Mouse (Mus musculus) liver, embryonic 12.5 days (tissue): ENCODE results near the gene Vwa3b. TPM values are rescaled to one million over a fixed set of nuclear protein-coding genes. Genes with fewer than 3 reads are reported as not detected.

ENCODE experiments used
- ATAC-seq: fragments of 200-750 bp; cut with Nextera tagmentation; 2 replicates; pipeline ENCODE4 v1.8.0; 2017; ENCODE audit warnings: moderate number of reproducible peaks, mild to moderate bottlenecking, moderate library complexity
- H3K27ac ChIP-seq: fragments of 300-500 bp; sonication (generic); 2 replicates; pipeline ENCODE4 v1.5.1; 2016; ENCODE audit warnings: mild to moderate bottlenecking
- H3K27me3 ChIP-seq: fragments of 300-500 bp; sonication (generic); replicated peaks from 2 replicates; pipeline ENCODE4 v1.6.1; 2016; ENCODE audit warnings: mild to moderate bottlenecking, moderate library complexity
- H3K36me3 ChIP-seq: fragments of 300-500 bp; sonication (generic); 2 replicates; pipeline ENCODE4 v1.6.1; 2016; ENCODE audit warnings: mild to moderate bottlenecking, moderate library complexity
- H3K4me1 ChIP-seq: fragments of 300-500 bp; sonication (generic); 2 replicates; pipeline ENCODE4 v1.6.1; 2016
- H3K4me2 ChIP-seq: fragments of 300-500 bp; sonication (generic); 2 replicates; pipeline ENCODE4 v1.6.1; 2016; ENCODE audit warnings: mild to moderate bottlenecking, moderate library complexity
- H3K4me3 ChIP-seq: fragments of 300-500 bp; sonication (generic); 2 replicates; pipeline ENCODE4 v1.5.1; 2016; ENCODE audit warnings: mild to moderate bottlenecking, moderate library complexity
- H3K9ac ChIP-seq: fragments of 300-500 bp; sonication (generic); 2 replicates; pipeline ENCODE4 v1.6.1; 2016; ENCODE audit warnings: mild to moderate bottlenecking, moderate library complexity
- H3K9me3 ChIP-seq: fragments of 300-500 bp; sonication (generic); replicated peaks from 2 replicates; pipeline ENCODE4 v1.6.1; 2016; ENCODE audit warnings: mild to moderate bottlenecking, moderate library complexity
- WGBS: fragments of 180-500 bp; shearing (Covaris S2); methylation state at CpG from one replicate; pipeline ENCODE4 v1.1.7; 2016; ENCODE audit not compliant: insufficient replicate concordance; 5-methylcytosine and 5-hydroxymethylcytosine counted together
- polyA plus RNA-seq: library from polyadenylated mRNA; unstranded; fragments of >200 nt; fragmentation: Nextera tagmentation; extraction: Ambion mirVana; gene quantifications from 2 replicates; pipeline ENCODE4 v1.2.1, GENCODE M21; 2016

The Vwa3b gene
- polyA plus RNA-seq, 1 experiment from 2014 or later: not detected

DNA sequence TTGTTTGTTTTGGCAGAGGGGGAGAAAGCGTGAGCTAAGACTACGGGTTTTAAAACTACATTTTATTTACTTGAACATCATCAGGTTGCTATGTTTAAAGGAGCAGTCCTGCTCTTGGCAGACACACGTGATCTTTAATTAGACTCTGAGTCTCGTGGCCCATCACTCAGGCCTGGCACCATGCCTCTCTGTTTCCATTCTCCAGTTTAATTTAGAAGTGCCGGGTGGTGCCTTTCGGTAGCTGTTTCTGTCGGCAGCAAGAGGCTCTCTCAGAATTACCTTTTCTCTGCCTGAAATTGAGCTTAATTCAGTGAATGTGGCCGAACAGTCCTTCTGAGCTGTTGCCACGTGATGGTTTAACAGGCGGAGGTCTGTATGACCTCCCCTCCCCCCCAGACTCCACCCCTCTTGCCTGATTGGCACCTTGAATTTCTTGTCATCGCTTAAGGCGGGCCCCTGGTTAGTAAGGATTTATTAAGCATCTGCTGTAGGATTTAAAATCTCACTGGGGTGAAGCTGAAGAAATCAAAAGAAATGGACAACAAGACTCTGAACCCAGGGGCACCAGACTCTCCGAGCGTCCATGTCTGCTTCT lies 51.7 kb downstream of the Vwa3b start:
- no peak overlapping the region for H3K9ac ChIP-seq
- no peak for ATAC-seq
- H3K4me1 ChIP-seq: no peaks in the 10 kb centered on the region
- 71% methylated on average over 14 of the region's 14 CpGs for WGBS
- no peak overlapping the region for H3K4me2 ChIP-seq
- no peak overlapping the region for H3K27ac ChIP-seq
- H3K4me3 ChIP-seq: no peak overlapping the region
- no peaks in the 10 kb centered on the region for H3K27me3 ChIP-seq
- no peaks in the 10 kb centered on the region for H3K36me3 ChIP-seq
- H3K9me3 ChIP-seq: no peaks in the 10 kb centered on the region

GRCm38 (mm10) chr1:37080442-37080841 lies 54.0 kb downstream of the Vwa3b start:
- WGBS: 74% methylated on average over 4 of the region's 4 CpGs
- Histone ChIP-seq H3K4me3 (no peak overlapping the region), H3K27ac (no peak overlapping the region), H3K4me2 (no peak overlapping the region), H3K4me1 (no peaks in the 10 kb centered on the region), H3K36me3 (no peaks in the 10 kb centered on the region), H3K27me3 (no peaks in the 10 kb centered on the region), H3K9me3 (no peaks in the 10 kb centered on the region), H3K9ac (no peak overlapping the region)
- ATAC-seq: no peak

GRCm38 (mm10) chr1:37081376-37082214 lies 55.2 kb downstream of the Vwa3b start:
- no peak overlapping the region for H3K9ac ChIP-seq
- no peak for ATAC-seq
- no peaks in the 10 kb centered on the region for H3K27me3 ChIP-seq
- no peak overlapping the region for H3K27ac ChIP-seq
- no peaks in the 10 kb centered on the region for H3K9me3 ChIP-seq
- H3K36me3 ChIP-seq: no peaks in the 10 kb centered on the region
- no peak overlapping the region for H3K4me2 ChIP-seq
- no peaks in the 10 kb centered on the region for H3K4me1 ChIP-seq
- 68% methylated on average over 12 of the region's 12 CpGs for WGBS
- H3K4me3 ChIP-seq: no peak overlapping the region

DNA sequence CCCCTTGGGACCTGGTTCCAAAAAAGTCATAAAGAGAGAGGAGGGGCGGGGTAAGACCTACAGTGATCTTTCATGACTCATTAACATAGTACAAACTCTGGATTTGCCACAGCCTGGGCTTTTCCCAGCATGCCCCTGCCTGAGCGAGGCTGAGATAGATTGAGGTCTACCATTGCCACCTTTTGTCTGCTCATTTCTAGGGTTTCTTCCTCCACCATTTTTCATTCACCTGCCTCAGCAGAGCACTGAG lies 55.7 kb downstream of the Vwa3b start:
- no peaks in the 10 kb centered on the region for H3K9me3 ChIP-seq
- H3K4me1 ChIP-seq: no peaks in the 10 kb centered on the region
- no peak overlapping the region for H3K4me3 ChIP-seq
- no peak overlapping the region for H3K9ac ChIP-seq
- no peak for ATAC-seq
- no peaks in the 10 kb centered on the region for H3K36me3 ChIP-seq
- no peak overlapping the region for H3K27ac ChIP-seq
- 68% methylated on average over 2 of the region's 2 CpGs for WGBS
- H3K27me3 ChIP-seq: no peaks in the 10 kb centered on the region
- no peak overlapping the region for H3K4me2 ChIP-seq

DNA sequence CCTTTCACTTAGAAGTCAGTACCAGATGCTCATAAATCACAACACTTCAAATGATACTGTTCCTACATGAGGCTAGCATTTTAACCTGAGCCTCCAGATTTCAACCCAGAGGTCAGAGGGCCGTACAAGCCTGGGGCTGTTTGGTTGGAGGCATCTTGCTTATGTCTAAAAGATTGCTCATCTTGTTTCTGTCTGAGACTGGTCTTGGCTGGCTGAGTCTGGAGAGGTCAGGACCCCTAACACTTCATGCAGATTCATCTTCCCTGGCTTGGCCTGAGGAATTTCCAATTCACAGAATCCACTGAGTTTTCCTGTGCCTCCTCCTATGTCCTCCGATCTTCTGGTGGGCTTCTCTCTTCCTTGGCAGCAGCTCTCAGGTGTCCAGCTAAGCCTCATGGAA lies 57.7 kb downstream of the Vwa3b start:
- no peak overlapping the region for H3K27ac ChIP-seq
- H3K4me2 ChIP-seq: no peak overlapping the region
- H3K4me1 ChIP-seq: no peaks in the 10 kb centered on the region
- no peaks in the 10 kb centered on the region for H3K27me3 ChIP-seq
- 49% methylated on average over 2 of the region's 2 CpGs for WGBS
- ATAC-seq: no peak
- no peaks in the 10 kb centered on the region for H3K36me3 ChIP-seq
- no peaks in the 10 kb centered on the region for H3K9me3 ChIP-seq
- no peak overlapping the region for H3K4me3 ChIP-seq
- H3K9ac ChIP-seq: no peak overlapping the region

DNA sequence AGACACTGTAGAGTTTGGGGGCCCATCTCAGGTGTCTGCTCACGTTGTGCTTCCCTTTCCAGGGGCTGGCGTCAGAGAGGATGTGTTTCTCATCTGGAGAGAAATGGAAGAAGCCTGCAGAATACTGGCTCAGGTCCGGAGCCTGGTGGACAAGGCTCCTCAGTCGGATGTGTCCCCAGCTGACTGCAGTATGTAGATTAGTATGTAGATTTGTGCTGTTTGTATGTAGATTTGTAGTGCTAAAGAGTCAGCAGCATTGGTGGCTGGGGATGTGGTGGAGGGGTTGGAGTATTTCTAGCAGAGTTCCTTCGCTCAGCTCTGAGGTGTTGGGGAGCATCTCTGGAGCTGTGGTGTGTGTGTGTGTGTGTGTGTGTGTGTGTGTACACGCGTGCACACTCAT lies 58.8 kb downstream of the Vwa3b start:
- Histone ChIP-seq H3K27me3 (no peaks in the 10 kb centered on the region), H3K36me3 (no peaks in the 10 kb centered on the region), H3K4me1 (no peaks in the 10 kb centered on the region), H3K9ac (no peak overlapping the region), H3K4me3 (no peak overlapping the region), H3K4me2 (no peak overlapping the region), H3K9me3 (no peaks in the 10 kb centered on the region), H3K27ac (no peak overlapping the region)
- WGBS: 41% methylated on average over 7 of the region's 7 CpGs
- ATAC-seq: no peak

DNA sequence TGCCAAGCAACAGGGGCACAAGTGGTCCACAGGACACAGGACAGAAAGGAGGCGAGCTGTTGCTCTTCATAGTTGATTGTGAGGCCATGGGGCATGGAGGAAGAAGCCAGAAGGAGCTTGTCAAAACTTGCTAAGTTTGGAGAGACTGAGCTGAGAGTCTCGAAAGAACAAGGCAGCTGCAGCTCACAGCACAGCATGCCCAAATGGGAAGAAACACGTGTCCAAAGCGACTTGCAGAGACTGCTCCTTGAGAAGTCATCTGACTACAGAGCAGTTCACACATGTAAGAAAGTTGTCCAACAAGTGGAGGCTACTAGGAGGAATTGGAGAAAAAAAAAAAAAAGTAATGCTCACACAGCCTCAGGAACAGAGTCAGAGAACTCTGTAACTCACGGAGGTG lies 62.8 kb downstream of the Vwa3b start:
- H3K4me2 ChIP-seq: no peak overlapping the region
- H3K9ac ChIP-seq: no peak overlapping the region
- no peak for ATAC-seq
- no peak overlapping the region for H3K4me3 ChIP-seq
- no peaks in the 10 kb centered on the region for H3K4me1 ChIP-seq
- peaks cover 3% of the 10 kb centered on the region; the same call in 1 of the 2 replicates for H3K9me3 ChIP-seq
- H3K27ac ChIP-seq: no peak overlapping the region
- no peaks in the 10 kb centered on the region for H3K27me3 ChIP-seq
- 61% methylated on average over 5 of the region's 5 CpGs for WGBS
- no peaks in the 10 kb centered on the region for H3K36me3 ChIP-seq

DNA sequence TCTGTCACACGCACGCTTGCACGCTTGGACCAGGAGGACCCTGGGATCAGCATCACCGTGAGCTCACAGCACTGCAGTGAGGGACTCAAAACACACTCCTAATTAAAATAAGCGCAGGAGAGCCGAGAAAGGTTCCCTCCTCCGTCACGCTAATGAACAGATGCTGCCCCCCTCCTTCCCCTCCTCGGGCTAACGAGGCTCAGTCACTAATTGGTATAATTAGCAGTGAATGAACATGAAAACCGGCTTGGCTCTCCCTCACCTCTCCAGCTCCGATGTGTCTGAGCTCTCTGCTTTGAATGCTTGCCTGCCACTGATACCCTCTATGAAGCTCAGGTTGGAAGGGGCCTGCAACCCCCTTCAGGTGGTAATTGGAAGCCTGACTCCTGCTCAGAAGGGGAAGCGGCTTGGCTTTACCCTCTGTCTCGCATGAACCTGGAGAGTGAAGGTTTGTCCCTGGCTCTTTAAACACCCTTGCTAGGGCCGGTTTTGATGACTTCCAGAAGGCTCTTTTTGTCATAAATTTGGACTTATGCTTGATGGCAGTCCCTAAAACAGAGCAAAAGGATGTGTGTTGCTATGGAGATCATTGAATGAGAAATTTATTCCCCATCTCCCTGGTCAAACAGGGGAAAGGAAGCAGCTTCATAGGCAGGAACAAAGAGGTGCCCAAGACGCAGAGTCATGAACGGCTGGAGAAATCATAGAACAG lies 71.1 kb downstream of the Vwa3b start:
- no peak overlapping the region for H3K27ac ChIP-seq
- ATAC-seq: no peak
- WGBS: 61% methylated on average over 17 of the region's 17 CpGs
- H3K27me3 ChIP-seq: no peaks in the 10 kb centered on the region
- H3K4me2 ChIP-seq: no peak overlapping the region
- H3K9ac ChIP-seq: no peak overlapping the region
- H3K36me3 ChIP-seq: no peaks in the 10 kb centered on the region
- no peaks in the 10 kb centered on the region for H3K4me1 ChIP-seq
- peaks cover 6% of the 10 kb centered on the region; the same call in 1 of the 2 replicates for H3K9me3 ChIP-seq
- H3K4me3 ChIP-seq: no peak overlapping the region

GRCm38 (mm10) chr1:37098094-37098555 lies 71.7 kb downstream of the Vwa3b start:
- Histone ChIP-seq H3K27ac (no peak overlapping the region), H3K9me3 (peaks cover 6% of the 10 kb centered on the region; the same call in 1 of the 2 replicates), H3K9ac (no peak overlapping the region), H3K4me1 (no peaks in the 10 kb centered on the region), H3K27me3 (no peaks in the 10 kb centered on the region), H3K4me2 (no peak overlapping the region), H3K4me3 (no peak overlapping the region), H3K36me3 (no peaks in the 10 kb centered on the region)
- no peak for ATAC-seq
- WGBS: 80% methylated on average over 4 of the region's 4 CpGs

DNA sequence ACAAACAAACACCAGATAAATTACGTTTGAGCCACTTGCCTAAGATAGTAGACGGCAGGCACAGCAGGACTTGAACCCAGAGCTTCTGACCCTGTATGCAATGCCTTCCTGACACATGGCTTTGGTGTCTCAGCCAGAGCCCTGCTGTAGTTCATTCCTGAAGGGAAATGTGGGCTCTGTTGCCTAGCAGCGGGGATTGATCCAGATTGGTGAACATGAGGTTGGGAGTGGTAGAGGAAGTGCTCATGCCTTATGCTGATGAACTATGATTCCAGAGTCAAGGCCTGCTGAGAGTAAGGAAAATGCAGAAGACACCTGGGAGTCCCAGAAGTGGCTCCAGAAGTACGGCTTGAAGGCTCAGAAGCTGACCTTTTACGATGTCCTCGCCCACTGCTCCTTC lies 74.0 kb downstream of the Vwa3b start:
- no peaks in the 10 kb centered on the region for H3K36me3 ChIP-seq
- no peak overlapping the region for H3K9ac ChIP-seq
- no peaks in the 10 kb centered on the region for H3K27me3 ChIP-seq
- H3K4me3 ChIP-seq: no peak overlapping the region
- H3K4me1 ChIP-seq: no peaks in the 10 kb centered on the region
- H3K27ac ChIP-seq: no peak overlapping the region
- WGBS: 75% methylated on average over 6 of the region's 6 CpGs
- no peaks in the 10 kb centered on the region for H3K9me3 ChIP-seq
- H3K4me2 ChIP-seq: no peak overlapping the region
- ATAC-seq: no peak

DNA sequence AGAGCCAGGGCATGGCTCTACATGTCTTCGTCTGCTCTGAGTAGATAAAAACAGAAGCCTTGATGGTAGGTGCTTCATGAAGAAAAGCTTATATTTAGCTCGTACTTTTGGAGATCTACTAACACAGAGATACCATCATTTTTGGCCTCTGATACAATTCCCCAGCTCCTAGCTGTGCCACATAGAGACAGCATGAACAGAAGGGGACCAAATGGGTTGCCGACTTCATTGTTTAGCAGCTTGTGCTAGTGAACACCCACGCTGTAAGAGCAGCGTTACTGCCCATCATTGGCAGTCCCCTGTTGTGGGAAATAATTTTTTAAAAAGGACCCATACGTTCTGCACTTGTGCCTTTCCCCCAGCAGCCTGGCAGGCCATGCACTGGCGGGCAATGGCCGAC lies 74.6 kb downstream of the Vwa3b start:
- Histone ChIP-seq H3K4me1 (no peaks in the 10 kb centered on the region), H3K36me3 (no peaks in the 10 kb centered on the region), H3K9me3 (no peaks in the 10 kb centered on the region), H3K4me3 (no peak overlapping the region), H3K9ac (no peak overlapping the region), H3K4me2 (no peak overlapping the region), H3K27me3 (no peaks in the 10 kb centered on the region), H3K27ac (no peak overlapping the region)
- ATAC-seq: no peak
- WGBS: 64% methylated on average over 8 of the region's 8 CpGs

- Histone ChIP-seq H3K4me1 (no peaks in the 10 kb centered on the region), H3K4me2 (no peak overlapping the region), H3K27me3 (no peaks in the 10 kb centered on the region), H3K36me3 (no peaks in the 10 kb centered on the region), H3K4me3 (no peak overlapping the region), H3K9ac (no peak overlapping the region), H3K9me3 (no peaks in the 10 kb centered on the region), H3K27ac (no peak overlapping the region)
- 47% methylated on average over 2 of the region's 2 CpGs for WGBS
- no peak for ATAC-seq
Observed at GRCm38 (mm10) chr1:37101717-37102116, 75.3 kb downstream of the Vwa3b start.
